Mouse (Mus musculus) E14TG2a.4 (cell line): ENCODE results near the gene Rev1.

Experiments
- CTCF ChIP-seq: conservative IDR thresholded peaks from 2 replicates; pipeline ENCODE4 v1.5.1; 2014; ENCODE audit warnings: low read length
- NANOG ChIP-seq: IDR thresholded peaks from 2 replicates; pipeline ENCODE4 v1.6.1; 2014; ENCODE audit warnings: borderline replicate concordance, low read length, mixed read lengths
- POU5F1 ChIP-seq: IDR thresholded peaks from 2 replicates; pipeline ENCODE4 v1.6.1; 2014; ENCODE audit warnings: low read length, borderline replicate concordance

DNA sequence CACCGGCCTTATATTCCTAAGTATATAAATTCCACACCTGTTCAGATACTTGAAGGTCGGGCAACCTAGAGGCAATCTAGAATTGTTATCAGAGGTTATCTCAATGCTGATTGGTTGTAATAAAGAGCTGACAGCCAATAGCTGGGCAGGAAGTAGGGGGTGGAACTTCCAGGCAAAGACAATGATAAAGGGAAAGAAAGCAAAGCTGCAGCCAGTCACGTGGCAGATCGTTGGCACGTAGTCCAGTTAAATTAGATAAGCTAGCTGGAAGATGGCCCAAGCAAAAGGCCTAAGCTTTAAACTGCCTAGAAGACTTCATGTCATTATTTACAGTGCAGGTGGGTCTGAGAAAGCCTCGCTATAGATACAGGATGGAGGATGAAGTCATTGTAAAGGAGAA is 3.3 kb upstream of the Rev1 start:
- TF ChIP-seq CTCF (no peak), NANOG (no peak), POU5F1 (no peak)
